Comparison of ENCODE assay signal across 9 mouse cellular contexts in the genomic region with DNA sequence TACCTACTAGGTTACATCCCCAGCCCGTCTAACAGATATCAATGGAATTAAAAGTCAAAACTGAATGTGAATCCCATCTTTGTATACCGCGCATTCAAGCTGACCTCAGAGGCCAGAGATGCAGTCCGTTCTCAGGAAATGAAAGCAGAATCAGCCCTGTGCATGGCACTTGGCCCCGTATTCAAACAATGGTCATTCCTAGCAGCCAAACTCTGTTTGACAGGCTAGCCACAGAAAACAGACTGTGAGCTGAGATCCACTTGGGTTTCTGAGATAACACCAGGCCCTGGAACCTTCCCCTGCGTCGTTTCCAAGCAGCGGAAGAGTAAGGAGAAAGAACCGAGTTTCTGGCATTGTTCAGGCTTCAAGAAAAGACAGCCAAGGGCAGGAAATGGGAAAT. TPM values are rescaled to one million over a fixed set of nuclear protein-coding genes. Genes with fewer than 3 reads are reported as not detected.
DNase-seq lines count a peak whose midpoint lies in the region; ATAC-seq lines count a peak whose summit lies in the region.
"Had no signal": no experiment of that assay in that cellular context is flagged by ENCODE, and none has a peak within 500 bp of the region (broad histone marks: within the 10 kb centered on the region; RNA-seq: fewer than 3 reads in every experiment).

No protein-coding gene starts in this region.

- 68% methylated on average over 9 of the region's 9 CpGs for WGBS in embryonic facial prominence, embryonic 13.5 days
- 60% methylated on average over 9 of the region's 9 CpGs for WGBS in hindbrain, embryonic 15.5 days
- 18% methylated on average over 9 of the region's 9 CpGs for WGBS in liver, embryonic 15.5 days (ENCODE audit: insufficient replicate concordance)

- peak overlapping the region; percentile 44 for H3K27ac ChIP-seq in embryonic facial prominence, embryonic 13.5 days
- H3K27ac ChIP-seq in hindbrain, embryonic 15.5 days (replicated peaks) = peak overlapping the region; percentile 31; the same call in 1 of the 2 replicates
- peak overlapping the region; percentile 38; the same call in 1 of the 2 replicates for H3K27ac ChIP-seq in liver, embryonic 15.5 days (replicated peaks)

- no peak for ATAC-seq in embryonic facial prominence, embryonic 13.5 days (ENCODE audit: insufficient number of reproducible peaks, insufficient read depth, low FRiP score, low TSS enrichment, low read depth)
- no peak for ATAC-seq in hindbrain, embryonic 15.5 days (ENCODE audit: low FRiP score, low read depth)
- ATAC-seq in liver, embryonic 15.5 days (ENCODE audit: insufficient read depth) = peak; percentile 19; the same call in 1 of the 2 replicates
- ATAC-seq: Patski had no signal

- intact Hi-C loops in gastrocnemius, postnatal 14 days (cut with DNase I; ENCODE audit: low total_unique reads) = no loop called here

- H3K4me2 ChIP-seq in embryonic facial prominence, embryonic 13.5 days = no peak overlapping the region
- H3K4me2 ChIP-seq in hindbrain, embryonic 15.5 days = no peak overlapping the region
- 0 out of 2 replicates have a peak overlapping the region, but pooled peaks have one; percentile 15 for H3K4me2 ChIP-seq in liver, embryonic 15.5 days

- H3K9me3 ChIP-seq in embryonic facial prominence, embryonic 13.5 days = no peaks in the 10 kb centered on the region
- no peaks in the 10 kb centered on the region for H3K9me3 ChIP-seq in hindbrain, embryonic 15.5 days
- H3K9me3 ChIP-seq in liver, embryonic 15.5 days (replicated peaks) = no peaks in the 10 kb centered on the region

- H3K27me3 ChIP-seq in embryonic facial prominence, embryonic 13.5 days = no peaks in the 10 kb centered on the region
- H3K27me3 ChIP-seq in hindbrain, embryonic 15.5 days = no peaks in the 10 kb centered on the region
- no peaks in the 10 kb centered on the region for H3K27me3 ChIP-seq in liver, embryonic 15.5 days
- H3K27me3 ChIP-seq: Patski had no signal

- no peak overlapping the region for H3K9ac ChIP-seq in embryonic facial prominence, embryonic 13.5 days
- H3K9ac ChIP-seq in hindbrain, embryonic 15.5 days = no peak overlapping the region
- H3K9ac ChIP-seq in liver, embryonic 15.5 days = no peak overlapping the region

- peaks cover 5% of the 10 kb centered on the region; the same call in 1 of the 2 replicates for H3K36me3 ChIP-seq in embryonic facial prominence, embryonic 13.5 days
- no peaks in the 10 kb centered on the region for H3K36me3 ChIP-seq in hindbrain, embryonic 15.5 days
- H3K36me3 ChIP-seq in liver, embryonic 15.5 days (replicated peaks) = no peaks in the 10 kb centered on the region

- H3K4me3 ChIP-seq in embryonic facial prominence, embryonic 13.5 days = no peak overlapping the region
- H3K4me3 ChIP-seq in hindbrain, embryonic 15.5 days = no peak overlapping the region
- H3K4me3 ChIP-seq in liver, embryonic 15.5 days (replicated peaks) = no peak overlapping the region

- DNase-seq in NIH3T3 (ENCODE audit: low read depth) = peak; percentile 30
- DNase-seq in B cell, adult 2 months = no peak
- no peak for DNase-seq in adrenal gland, adult 2 months
- DNase-seq in thymus, postnatal 0 days (ENCODE audit: low spot score) = no peak
- no peak for DNase-seq in gastrocnemius, postnatal 14 days

- peaks cover 42% of the 10 kb centered on the region for H3K4me1 ChIP-seq in embryonic facial prominence, embryonic 13.5 days
- peaks cover 3% of the 10 kb centered on the region; the same call in 1 of the 2 replicates for H3K4me1 ChIP-seq in hindbrain, embryonic 15.5 days (replicated peaks)
- peaks cover 22% of the 10 kb centered on the region for H3K4me1 ChIP-seq in liver, embryonic 15.5 days (replicated peaks)

RNA-seq across cellular contexts. Expression of gene Tgfbr2, which starts 28.9 kb away (rescaled TPM):
- 27.0 and 33.3 TPM in 2 replicates for polyA plus RNA-seq in embryonic facial prominence, embryonic 13.5 days (2015; fragmentation: Nextera tagmentation; extraction: Ambion mirVana)
- polyA plus RNA-seq in hindbrain, embryonic 15.5 days (2015; fragmentation: Nextera tagmentation; extraction: Ambion mirVana) = 9.0 and 9.8 TPM in 2 replicates
- polyA plus RNA-seq in liver, embryonic 15.5 days (2015; fragmentation: Nextera tagmentation; extraction: Ambion mirVana) = 6.5 and 6.6 TPM in 2 replicates
- 10 to 100 TPM; 57.7 to 90.0 TPM for total RNA-seq in adrenal gland, adult 2 months (2021)
- 64.3 and 72.6 TPM in 2 replicates for polyA plus RNA-seq in adrenal gland, adult 2 months (2012; rRNA removed)
- 21.0 and 22.0 TPM in 2 replicates for polyA plus RNA-seq in thymus, postnatal 0 days (2015; fragmentation: Nextera tagmentation; extraction: Ambion mirVana)
- total RNA-seq in gastrocnemius, postnatal 14 days (2021) = 10 to 100 TPM; 29.9 to 36.5 TPM
